In genomic region chr8:107465332-107465990, GRCm38 (mm10) we compare ENCODE assay signal across 19 mouse cellular contexts. TPM values are rescaled to one million over a fixed set of nuclear protein-coding genes. Genes with fewer than 3 reads are reported as not detected.
A peak's percentile ranks its signal among the peaks of the same experiment; 100 is the strongest.
DNase-seq lines count a peak whose midpoint lies in the region; ATAC-seq lines count a peak whose summit lies in the region.
"Had no signal": no experiment of that assay in that cellular context is flagged by ENCODE, and none has a peak within 500 bp of the region (broad histone marks: within the 10 kb centered on the region; RNA-seq: fewer than 3 reads in every experiment).

No protein-coding gene starts in this region.

- 37% methylated on average over 3 of the region's 3 CpGs for WGBS in lung, embryonic 15.5 days
- WGBS in embryonic facial prominence, embryonic 11.5 days: 45% methylated on average over 3 of the region's 3 CpGs
- 57% methylated on average over 3 of the region's 3 CpGs for WGBS in embryonic facial prominence, embryonic 15.5 days
- 58% methylated on average over 3 of the region's 3 CpGs for WGBS in liver, embryonic 16.5 days (ENCODE audit: insufficient replicate concordance)
- 43% methylated on average over 3 of the region's 3 CpGs for WGBS in kidney, embryonic 14.5 days

- H3K27me3 ChIP-seq in lung, embryonic 15.5 days: no peaks in the 10 kb centered on the region
- no peaks in the 10 kb centered on the region for H3K27me3 ChIP-seq in embryonic facial prominence, embryonic 11.5 days (ENCODE audit: control insufficient read depth, insufficient read depth, low read length)
- no peaks in the 10 kb centered on the region for H3K27me3 ChIP-seq in embryonic facial prominence, embryonic 15.5 days
- H3K27me3 ChIP-seq in liver, embryonic 16.5 days (ENCODE audit: control insufficient read depth, insufficient read depth, low read depth, low read length): no peaks in the 10 kb centered on the region
- no peaks in the 10 kb centered on the region for H3K27me3 ChIP-seq in kidney, embryonic 14.5 days (ENCODE audit: control insufficient read depth, insufficient read depth, low read length)
- H3K27me3 ChIP-seq: hindbrain, embryonic 15.5 days; Patski had no signal

- no peak overlapping the region for H3K4me2 ChIP-seq in lung, embryonic 15.5 days
- no peak overlapping the region for H3K4me2 ChIP-seq in embryonic facial prominence, embryonic 11.5 days (ENCODE audit: low read depth, low read length)
- no peak overlapping the region for H3K4me2 ChIP-seq in embryonic facial prominence, embryonic 15.5 days (replicated peaks)
- no peak overlapping the region for H3K4me2 ChIP-seq in liver, embryonic 16.5 days (ENCODE audit: low read depth, low read length)
- no peak overlapping the region for H3K4me2 ChIP-seq in kidney, embryonic 14.5 days (replicated peaks; ENCODE audit: low read depth, low read length)
- H3K4me2 ChIP-seq: hindbrain, embryonic 15.5 days had no signal

- no peak overlapping the region for H3K4me3 ChIP-seq in lung, embryonic 15.5 days
- H3K4me3 ChIP-seq in embryonic facial prominence, embryonic 11.5 days (ENCODE audit: low read depth, low read length): no peak overlapping the region
- H3K4me3 ChIP-seq in embryonic facial prominence, embryonic 15.5 days (replicated peaks): no peak overlapping the region
- H3K4me3 ChIP-seq in liver, embryonic 16.5 days (ENCODE audit: low read depth, low read length): no peak overlapping the region
- H3K4me3 ChIP-seq in kidney, embryonic 14.5 days (ENCODE audit: low read length): no peak overlapping the region
- H3K4me3 ChIP-seq: hindbrain, embryonic 15.5 days; midbrain, embryonic 10.5 days had no signal

- H3K4me1 ChIP-seq in lung, embryonic 15.5 days: peaks cover 25% of the 10 kb centered on the region
- H3K4me1 ChIP-seq in embryonic facial prominence, embryonic 11.5 days (ENCODE audit: control insufficient read depth, insufficient read depth, low read length): peaks cover 3% of the 10 kb centered on the region; the same call in 1 of the 2 replicates
- H3K4me1 ChIP-seq in embryonic facial prominence, embryonic 15.5 days: peaks cover 18% of the 10 kb centered on the region
- no peaks in the 10 kb centered on the region; the same call in 1 of the 2 replicates for H3K4me1 ChIP-seq in liver, embryonic 16.5 days (ENCODE audit: control insufficient read depth, low read depth, low read length)
- no peaks in the 10 kb centered on the region for H3K4me1 ChIP-seq in kidney, embryonic 14.5 days (ENCODE audit: control insufficient read depth, insufficient read depth, low read length)
- H3K4me1 ChIP-seq: hindbrain, embryonic 15.5 days had no signal

- peaks cover 14% of the 10 kb centered on the region for H3K36me3 ChIP-seq in lung, embryonic 15.5 days
- H3K36me3 ChIP-seq in embryonic facial prominence, embryonic 11.5 days (replicated peaks; ENCODE audit: control insufficient read depth, insufficient read depth, low read depth, low read length): no peaks in the 10 kb centered on the region
- peaks cover 16% of the 10 kb centered on the region; the same call in 1 of the 2 replicates for H3K36me3 ChIP-seq in embryonic facial prominence, embryonic 15.5 days
- H3K36me3 ChIP-seq in liver, embryonic 16.5 days (ENCODE audit: control insufficient read depth, insufficient read depth): peaks cover 6% of the 10 kb centered on the region
- peaks cover 20% of the 10 kb centered on the region for H3K36me3 ChIP-seq in kidney, embryonic 14.5 days (ENCODE audit: control insufficient read depth, insufficient read depth, low read length)

- H3K9me3 ChIP-seq in lung, embryonic 15.5 days: no peaks in the 10 kb centered on the region
- H3K9me3 ChIP-seq in embryonic facial prominence, embryonic 11.5 days (replicated peaks; ENCODE audit: control insufficient read depth, low read length): no peaks in the 10 kb centered on the region
- H3K9me3 ChIP-seq in embryonic facial prominence, embryonic 15.5 days (replicated peaks): no peaks in the 10 kb centered on the region
- H3K9me3 ChIP-seq in liver, embryonic 16.5 days (replicated peaks; ENCODE audit: control insufficient read depth, low read length): no peaks in the 10 kb centered on the region
- H3K9me3 ChIP-seq in kidney, embryonic 14.5 days (ENCODE audit: control insufficient read depth, low read length): no peaks in the 10 kb centered on the region
- H3K9me3 ChIP-seq: hindbrain, embryonic 15.5 days; midbrain, embryonic 10.5 days had no signal

- ATAC-seq in lung, embryonic 15.5 days (ENCODE audit: borderline replicate concordance, extremely low read depth, low FRiP score, low TSS enrichment): no peak
- ATAC-seq in embryonic facial prominence, embryonic 11.5 days (replicated peaks; ENCODE audit: insufficient number of reproducible peaks, low FRiP score, low TSS enrichment, low read depth): no peak
- ATAC-seq in embryonic facial prominence, embryonic 15.5 days (ENCODE audit: insufficient number of reproducible peaks, low FRiP score, low TSS enrichment, low read depth): 0 out of 2 replicates have a peak, but pooled peaks have one; percentile 20
- ATAC-seq in liver, embryonic 16.5 days (ENCODE audit: low read depth): peak; percentile 35; the same call in 1 of the 2 replicates
- no peak for ATAC-seq in kidney, embryonic 14.5 days (ENCODE audit: low FRiP score, low TSS enrichment)
- ATAC-seq: activated CD4-positive, CD25-positive, alpha-beta regulatory T cell, adult 4 months; forebrain, embryonic 14.5 days; Patski had no signal

- DNase-seq in lung, postnatal 25 days (ENCODE audit: low spot score): no peak
- peak; percentile 12 for DNase-seq in embryonic facial prominence, embryonic 11.5 days (ENCODE audit: low spot score)
- no peak for DNase-seq in cerebellum, postnatal 10 days
- DNase-seq: adrenal gland, postnatal 14 days; cerebellum, adult 18-20 months; gastrocnemius, postnatal 25 days; kidney, adult 11 months; kidney, postnatal 14 days; lung, adult 2 months; thymus, adult 18-20 months had no signal

- peak overlapping the region; percentile 77 for H3K27ac ChIP-seq in lung, embryonic 15.5 days
- 0 out of 2 replicates have a peak overlapping the region, but pooled peaks have one; percentile 28 for H3K27ac ChIP-seq in embryonic facial prominence, embryonic 11.5 days (replicated peaks; ENCODE audit: low read depth, low read length)
- peak overlapping the region; percentile 72 for H3K27ac ChIP-seq in embryonic facial prominence, embryonic 15.5 days (replicated peaks)
- H3K27ac ChIP-seq in liver, embryonic 16.5 days (ENCODE audit: low read length): no peak overlapping the region
- H3K27ac ChIP-seq in kidney, embryonic 14.5 days (ENCODE audit: low read depth, low read length): no peak overlapping the region
- H3K27ac ChIP-seq: hindbrain, embryonic 15.5 days; midbrain, embryonic 10.5 days had no signal

- H3K9ac ChIP-seq in lung, embryonic 15.5 days: no peak overlapping the region
- H3K9ac ChIP-seq in embryonic facial prominence, embryonic 11.5 days (replicated peaks; ENCODE audit: low read length): no peak overlapping the region
- H3K9ac ChIP-seq in embryonic facial prominence, embryonic 15.5 days: no peak overlapping the region
- H3K9ac ChIP-seq in liver, embryonic 16.5 days (ENCODE audit: low read depth, low read length): no peak overlapping the region
- no peak overlapping the region for H3K9ac ChIP-seq in kidney, embryonic 14.5 days (ENCODE audit: low read depth, low read length)
- H3K9ac ChIP-seq: hindbrain, embryonic 15.5 days had no signal

RNA-seq across cellular contexts. Expression of gene Wwp2, which starts 29.3 kb away (rescaled TPM):
- 50.4 and 54.0 TPM in 2 replicates for polyA plus RNA-seq in lung, embryonic 15.5 days (2015; fragmentation: Nextera tagmentation; extraction: Ambion mirVana)
- 66.0 and 74.6 TPM in 2 replicates for polyA plus RNA-seq in embryonic facial prominence, embryonic 11.5 days (2014; fragmentation: Nextera tagmentation; extraction: Ambion mirVana)
- polyA plus RNA-seq in embryonic facial prominence, embryonic 15.5 days (2015; fragmentation: Nextera tagmentation; extraction: Ambion mirVana): 65.0 and 84.3 TPM in 2 replicates
- polyA plus RNA-seq in liver, embryonic 16.5 days (2015; fragmentation: Nextera tagmentation; extraction: Ambion mirVana): 32.5 and 32.7 TPM in 2 replicates
- 34.8 and 43.7 TPM in 2 replicates for polyA plus RNA-seq in kidney, embryonic 14.5 days (2014; fragmentation: Nextera tagmentation; extraction: Ambion mirVana)

RNA-seq across cellular contexts. Expression of gene Nob1, which starts 40.6 kb away (rescaled TPM):
- 78.2 and 79.7 TPM in 2 replicates for polyA plus RNA-seq in lung, embryonic 15.5 days (2015; fragmentation: Nextera tagmentation; extraction: Ambion mirVana)
- 81.9 and 82.4 TPM in 2 replicates for polyA plus RNA-seq in embryonic facial prominence, embryonic 11.5 days (2014; fragmentation: Nextera tagmentation; extraction: Ambion mirVana)
- polyA plus RNA-seq in embryonic facial prominence, embryonic 15.5 days (2015; fragmentation: Nextera tagmentation; extraction: Ambion mirVana): 79.1 and 84.7 TPM in 2 replicates
- 23.4 and 25.4 TPM in 2 replicates for polyA plus RNA-seq in liver, embryonic 16.5 days (2015; fragmentation: Nextera tagmentation; extraction: Ambion mirVana)
- 84.5 and 85.3 TPM in 2 replicates for polyA plus RNA-seq in kidney, embryonic 14.5 days (2014; fragmentation: Nextera tagmentation; extraction: Ambion mirVana)

Comparison
In these comparisons a context has a peak if more than half of its experiments do, and no peak if none do; other contexts are left out.
1. ATAC-seq: peak in embryonic facial prominence, embryonic 15.5 days (single experiment) and liver, embryonic 16.5 days (single experiment); none in lung, embryonic 15.5 days (single experiment), embryonic facial prominence, embryonic 11.5 days (single experiment) and kidney, embryonic 14.5 days (single experiment).
2. H3K27ac ChIP-seq: peak in lung, embryonic 15.5 days (single experiment), embryonic facial prominence, embryonic 11.5 days (single experiment) and embryonic facial prominence, embryonic 15.5 days (single experiment); none in liver, embryonic 16.5 days (single experiment) and kidney, embryonic 14.5 days (single experiment).